Mouse (Mus musculus) left cerebral cortex, adult 18-20 months (tissue): ENCODE data around the gene Ccdc107. TPM values are rescaled to one million over a fixed set of nuclear protein-coding genes. Genes with fewer than 3 reads are reported as not detected.
A peak's percentile ranks its signal among the peaks of the same experiment; 100 is the strongest.

Source experiments
- DNase-seq, 2 experiments: peaks; one replicate each; pipeline ENCODE4 v3.0.0; 2021 to 2022; ENCODE audit warnings: low spot score in 2 of 2, mixed read lengths in 1 of 2
- long read RNA-seq, 2 experiments: library from polyadenylated mRNA; stranded (forward); transcript quantifications; one replicate each; pipeline ENCODE4 v2.0.0; 2021
- total RNA-seq, 2 experiments: library from RNA; stranded (reverse); gene quantifications; 2 replicates each; pipeline ENCODE4 v1.2.3; 2021

Ccdc107 gene
- total RNA-seq: 10 to 100 TPM; 29.9 to 30.0 TPM
- long read RNA-seq, experiment 1, transcript Ccdc107-201 (6 exons, 817 nt): major isoform, 26 of 43 reads
- long read RNA-seq, experiment 1, transcript Ccdc107-202 (5 exons, 865 nt): minor isoform, 5 of 43 reads
- long read RNA-seq, experiment 1, partial matches to known transcripts: 4 of 43 reads
- long read RNA-seq, experiment 1, other reads (novel, unspliced or antisense): 8 of 43 reads
- long read RNA-seq, experiment 2, transcript Ccdc107-201 (6 exons, 817 nt): major isoform, 32 of 44 reads
- long read RNA-seq, experiment 2, partial matches to known transcripts: 4 of 44 reads
- long read RNA-seq, experiment 2, other reads (novel, unspliced or antisense): 5 of 44 reads

GRCm38 (mm10) chr4:43492821-43493185, at the start of gene Ccdc107:
Gene Ccdc107, plus strand, starts transcription at chr4:43492900.
- DNase-seq: peak; percentile 91 to 95

- DNase-seq: no peak
These were observed 49.2 kb upstream of the Ccdc107 start for GRCm38 (mm10) chr4:43443511-43443910.

- no peak for DNase-seq
These were observed 45.4 kb upstream of the Ccdc107 start for GRCm38 (mm10) chr4:43447251-43447650.

- DNase-seq: no peak
These were observed 44.1 kb upstream of the Ccdc107 start for GRCm38 (mm10) chr4:43448554-43448953.

GRCm38 (mm10) chr4:43452315-43452714, 40.4 kb upstream of the Ccdc107 start:
- DNase-seq: no peak

- no peak for DNase-seq
These were observed 39.3 kb upstream of the Ccdc107 start for GRCm38 (mm10) chr4:43453413-43453812.

- DNase-seq: peak in 1 of 2 experiments; percentile 39
These were observed 38.5 kb upstream of the Ccdc107 start, which contains the start of gene Cd72 for GRCm38 (mm10) chr4:43454041-43454836. Gene Cd72, minus strand, starts transcription at chr4:43454628.

GRCm38 (mm10) chr4:43456470-43456869, 36.2 kb upstream of the Ccdc107 start:
- no peak for DNase-seq

GRCm38 (mm10) chr4:43457124-43457523, 35.6 kb upstream of the Ccdc107 start:
- DNase-seq: no peak

GRCm38 (mm10) chr4:43463102-43463501, 29.6 kb upstream of the Ccdc107 start:
- DNase-seq: no peak

GRCm38 (mm10) chr4:43465935-43466334, 26.8 kb upstream of the Ccdc107 start:
- no peak for DNase-seq

GRCm38 (mm10) chr4:43466872-43467271, 25.8 kb upstream of the Ccdc107 start:
- DNase-seq: no peak

GRCm38 (mm10) chr4:43470301-43470700, 22.4 kb upstream of the Ccdc107 start:
- no peak for DNase-seq

GRCm38 (mm10) chr4:43473636-43474035, 19.1 kb upstream of the Ccdc107 start:
- no peak for DNase-seq

GRCm38 (mm10) chr4:43476604-43477003, 16.1 kb upstream of the Ccdc107 start:
- DNase-seq: no peak

GRCm38 (mm10) chr4:43477857-43478533, 14.7 kb upstream of the Ccdc107 start:
- peak; percentile 85 to 88 for DNase-seq

- DNase-seq: no peak
These were observed 14.2 kb upstream of the Ccdc107 start for GRCm38 (mm10) chr4:43478534-43478858.

GRCm38 (mm10) chr4:43478906-43479832, 13.5 kb upstream of the Ccdc107 start:
- DNase-seq: peak; percentile 28 to 65

- DNase-seq: no peak
These were observed 11.7 kb upstream of the Ccdc107 start for GRCm38 (mm10) chr4:43480985-43481384.

- DNase-seq: no peak
These were observed 10.7 kb upstream of the Ccdc107 start for GRCm38 (mm10) chr4:43481894-43482456.
